In the genomic region with DNA sequence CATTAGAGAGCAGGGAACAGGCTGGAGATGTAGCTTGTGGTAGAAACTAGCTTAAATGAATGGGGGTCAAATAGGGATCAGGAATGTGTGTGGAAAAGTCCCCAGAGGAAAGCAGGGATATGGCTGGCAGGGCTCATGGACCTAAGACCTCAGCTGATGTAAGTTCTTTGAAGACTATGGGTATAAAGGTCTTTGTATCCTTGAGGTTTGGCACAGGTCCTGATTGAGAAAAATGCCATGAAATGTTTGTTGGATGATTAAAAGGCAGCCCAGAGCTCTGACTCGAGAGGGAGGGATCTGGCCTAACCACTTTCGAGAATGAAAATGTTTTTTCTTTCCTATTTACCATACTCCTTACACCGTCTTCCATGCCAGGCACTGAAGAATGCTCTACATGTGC, we compare ENCODE assay signal across 20 mouse cellular contexts. TPM values are rescaled to one million over a fixed set of nuclear protein-coding genes. Genes with fewer than 3 reads are reported as not detected.
A peak's percentile ranks its signal among the peaks of the same experiment; 100 is the strongest.
DNase-seq lines count a peak whose midpoint lies in the region; ATAC-seq and TF ChIP-seq lines count a peak whose summit lies in the region.
"Had no signal": no experiment of that assay in that cellular context is flagged by ENCODE, and none has a peak within 500 bp of the region (broad histone marks: within the 10 kb centered on the region; RNA-seq: fewer than 3 reads in every experiment).

No protein-coding gene starts in this region.

- H3K4me2 ChIP-seq in lung, postnatal 0 days (replicated peaks; ENCODE audit: low read depth, low read length): no peak overlapping the region
- H3K4me2 ChIP-seq: forebrain, embryonic 13.5 days; hindbrain, embryonic 15.5 days; intestine, embryonic 15.5 days; kidney, embryonic 15.5 days; liver, embryonic 12.5 days had no signal

- H3K9ac ChIP-seq in lung, postnatal 0 days (replicated peaks; ENCODE audit: low read depth): no peak overlapping the region
- H3K9ac ChIP-seq: forebrain, embryonic 13.5 days; hindbrain, embryonic 15.5 days; intestine, embryonic 15.5 days; kidney, embryonic 15.5 days; liver, embryonic 12.5 days had no signal

- no peak for ATAC-seq in lung, postnatal 0 days
- ATAC-seq: forebrain, embryonic 13.5 days; intestine, embryonic 15.5 days; liver, embryonic 12.5 days had no signal

- no peaks in the 10 kb centered on the region for H3K9me3 ChIP-seq in lung, postnatal 0 days (ENCODE audit: low read length)
- H3K9me3 ChIP-seq: forebrain, embryonic 13.5 days; hindbrain, embryonic 15.5 days; intestine, embryonic 15.5 days; kidney, embryonic 15.5 days; liver, embryonic 12.5 days had no signal

- H3K27me3 ChIP-seq in lung, postnatal 0 days (replicated peaks; ENCODE audit: insufficient read depth, low read length): no peaks in the 10 kb centered on the region
- H3K27me3 ChIP-seq: forebrain, embryonic 13.5 days; hindbrain, embryonic 15.5 days; intestine, embryonic 15.5 days; kidney, embryonic 15.5 days; liver, embryonic 12.5 days had no signal

- peak overlapping the region; percentile 35; the same call in 1 of the 2 replicates for H3K27ac ChIP-seq in gastrocnemius, adult 2 months
- no peak overlapping the region for H3K27ac ChIP-seq in lung, postnatal 0 days (ENCODE audit: low read length)
- peak overlapping the region; percentile 40; the same call in 1 of the 2 replicates for H3K27ac ChIP-seq in brown adipose tissue, adult 24 weeks (replicated peaks; ENCODE audit: low read depth, low read length)
- H3K27ac ChIP-seq: forebrain, embryonic 13.5 days; hindbrain, embryonic 15.5 days; intestine, embryonic 15.5 days; kidney, embryonic 15.5 days; liver, embryonic 12.5 days had no signal

- WGBS in lung, postnatal 0 days: 42% methylated on average over 3 of the region's 3 CpGs

- H3K36me3 ChIP-seq in lung, postnatal 0 days (ENCODE audit: insufficient read depth, low read length): no peaks in the 10 kb centered on the region
- H3K36me3 ChIP-seq: hindbrain, embryonic 15.5 days; intestine, embryonic 15.5 days; kidney, embryonic 15.5 days; liver, embryonic 12.5 days had no signal

- H3K4me1 ChIP-seq in lung, postnatal 0 days (ENCODE audit: insufficient read depth, low read depth, low read length): no peaks in the 10 kb centered on the region
- peaks cover 2% of the 10 kb centered on the region; the same call in 1 of the 2 replicates for H3K4me1 ChIP-seq in brown adipose tissue, adult 24 weeks (ENCODE audit: control insufficient read depth, insufficient read depth, insufficient read length, low read length)
- H3K4me1 ChIP-seq: forebrain, embryonic 13.5 days; intestine, embryonic 15.5 days; kidney, embryonic 15.5 days had no signal

- no peak for DNase-seq in gastrocnemius, adult 2 months
- no peak for DNase-seq in gastrocnemius, postnatal 14 days
- peak; percentile 19 for DNase-seq in lung, postnatal 36 days
- DNase-seq in lung, postnatal 0 days (ENCODE audit: low spot score): no peak
- no peak for DNase-seq in right cerebral cortex, postnatal 4 days
- DNase-seq in layer of hippocampus, adult 8-10 months (ENCODE audit: low spot score in 2 of 2): no peak
- DNase-seq: cerebellum, adult 11-12 months; cerebellum, postnatal 14 days; gastrocnemius, postnatal 25 days; heart, postnatal 36 days; lung, adult 2 months; right cerebral cortex, postnatal 25 days; thymus, adult 2 months had no signal

- H3K4me3 ChIP-seq in gastrocnemius, adult 2 months: no peak overlapping the region
- no peak overlapping the region for H3K4me3 ChIP-seq in lung, postnatal 0 days (ENCODE audit: low read depth, low read length)
- no peak overlapping the region for H3K4me3 ChIP-seq in brown adipose tissue, adult 24 weeks (ENCODE audit: insufficient read depth, low read depth, low read length)
- H3K4me3 ChIP-seq: erythroblast, embryonic 14.5 days; forebrain, embryonic 13.5 days; hindbrain, embryonic 15.5 days; intestine, embryonic 15.5 days; kidney, embryonic 15.5 days; liver, embryonic 12.5 days had no signal

- intact Hi-C loops in gastrocnemius, adult 2 months (cut with DNase I): no loop called here
- intact Hi-C loops in gastrocnemius, postnatal 14 days (cut with DNase I; ENCODE audit: low total_unique reads): no loop called here

- TF ChIP-seq EP300 in lung, postnatal 0 days (IDR thresholded peaks at IDR 0.05): no peak

- no peak for TF ChIP-seq CTCF in gastrocnemius, adult 2 months (IDR thresholded peaks at IDR 0.05)
- no peak for TF ChIP-seq CTCF in lung, postnatal 0 days (IDR thresholded peaks at IDR 0.05)

RNA-seq across cellular contexts. Expression of a gene that starts 50.0 kb away (rescaled TPM):
- 1 to 10 TPM in 1 of 2 experiments, under 1 TPM in 1; 0.94 to 1.1 TPM for total RNA-seq in gastrocnemius, adult 2 months (2021)
- 1 to 10 TPM; 2.1 to 2.4 TPM for total RNA-seq in gastrocnemius, postnatal 14 days (2021)
- 44.6 and 44.9 TPM in 2 replicates for polyA plus RNA-seq in lung, postnatal 0 days (2015; fragmentation: Nextera tagmentation; extraction: Ambion mirVana)
- polyA plus RNA-seq in brown adipose tissue, adult 24 weeks (2012; ENCODE audit: insufficient read depth, insufficient read length, missing spikeins): 0.92 and 1.1 TPM in 2 replicates
- 10 to 100 TPM in 3 of 4 experiments, 1 to 10 TPM in 1; 9.0 to 13.9 (median 11.2) TPM for total RNA-seq in layer of hippocampus, adult 8-10 months (2022)
